ENCODE assay signal across 8 mouse cellular contexts in genomic region chr10:21688513-21688912, GRCm38 (mm10).
"Had no signal": no experiment of that assay in that cellular context is flagged by ENCODE, and none has a peak within 500 bp of the region (broad histone marks: within the 10 kb centered on the region; RNA-seq: fewer than 3 reads in every experiment).

No protein-coding gene starts in this region.

- H3K36me3 ChIP-seq: limb, embryonic 10.5 days; liver, embryonic 12.5 days; midbrain, embryonic 15.5 days; neural tube, embryonic 12.5 days; stomach, embryonic 15.5 days had no signal

- H3K27me3 ChIP-seq: liver, embryonic 12.5 days; midbrain, embryonic 15.5 days; neural tube, embryonic 12.5 days; stomach, embryonic 15.5 days had no signal

- ATAC-seq: liver, embryonic 12.5 days; midbrain, embryonic 15.5 days had no signal

- H3K27ac ChIP-seq: limb, embryonic 10.5 days; liver, embryonic 12.5 days; midbrain, embryonic 15.5 days; neural tube, embryonic 12.5 days; stomach, embryonic 15.5 days had no signal

- H3K9me3 ChIP-seq: limb, embryonic 10.5 days; liver, embryonic 12.5 days; midbrain, embryonic 15.5 days; neural tube, embryonic 12.5 days; stomach, embryonic 15.5 days had no signal

- H3K4me1 ChIP-seq: neural tube, embryonic 12.5 days; stomach, embryonic 15.5 days had no signal

- DNase-seq: kidney, adult 11 months; kidney, adult 9 months; kidney, postnatal 10 days had no signal

- H3K4me3 ChIP-seq: limb, embryonic 10.5 days; liver, embryonic 12.5 days; midbrain, embryonic 15.5 days; neural tube, embryonic 12.5 days; stomach, embryonic 15.5 days had no signal

- H3K4me2 ChIP-seq: liver, embryonic 12.5 days; midbrain, embryonic 15.5 days; neural tube, embryonic 12.5 days; stomach, embryonic 15.5 days had no signal

- H3K9ac ChIP-seq: liver, embryonic 12.5 days; midbrain, embryonic 15.5 days; neural tube, embryonic 12.5 days; stomach, embryonic 15.5 days had no signal
